Mouse (Mus musculus): ENCODE results near the gene E130309D02Rik. TPM values are rescaled to one million over a fixed set of nuclear protein-coding genes. Genes with fewer than 3 reads are reported as not detected.

The E130309D02Rik gene
- polyA plus RNA-seq, 1 experiment, result 28.2 TPM

- WGBS, result 82% methylated on average over 2 of the region's 2 CpGs
- H3K27ac ChIP-seq (ENCODE audit: insufficient read depth, low read depth, low read length), result no peak overlapping the region
- TF ChIP-seq POLR2A (IDR thresholded peaks at IDR 0.05; ENCODE audit: low read depth, low read length) (no peak), CTCF (IDR thresholded peaks at IDR 0.05; ENCODE audit: extremely low read depth, insufficient read length, insufficient replicate concordance, low read depth, low read length) (no peak)
Measured at GRCm38 (mm10) chr5:143295330-143295729, 19.8 kb downstream of the E130309D02Rik start.

GRCm38 (mm10) chr5:143294862-143295261, 20.3 kb downstream of the E130309D02Rik start:
- TF ChIP-seq POLR2A (IDR thresholded peaks at IDR 0.05; ENCODE audit: low read depth, low read length) (no peak), CTCF (IDR thresholded peaks at IDR 0.05; ENCODE audit: extremely low read depth, insufficient read length, insufficient replicate concordance, low read depth, low read length) (peak; percentile 32; the same call in 1 of the 2 replicates)
- WGBS, result 92% methylated on average over 3 of the region's 3 CpGs
- H3K27ac ChIP-seq (ENCODE audit: insufficient read depth, low read depth, low read length), result no peak overlapping the region
- H3K4me1 ChIP-seq (ENCODE audit: control insufficient read depth, insufficient read depth, insufficient read length, low read length), result no peaks in the 10 kb centered on the region
- peaks cover 15% of the 10 kb centered on the region for H3K27me3 ChIP-seq (ENCODE audit: control insufficient read depth, insufficient read depth, low read length)
- 0 out of 2 replicates have a peak, but pooled peaks cover 1% of the 10 kb centered on the region for H3K36me3 ChIP-seq (ENCODE audit: control insufficient read depth, insufficient read depth, low read length)
- H3K4me3 ChIP-seq (ENCODE audit: low read depth, low read length), result no peak overlapping the region

More at GRCm38 (mm10) chr5:143295330-143295729, 19.8 kb downstream of the E130309D02Rik start:
- Histone ChIP-seq H3K4me3 (ENCODE audit: low read depth, low read length) (no peak overlapping the region), H3K27me3 (ENCODE audit: control insufficient read depth, insufficient read depth, low read length) (peaks cover 15% of the 10 kb centered on the region), H3K36me3 (ENCODE audit: control insufficient read depth, insufficient read depth, low read length) (peaks cover 3% of the 10 kb centered on the region; the same call in 1 of the 2 replicates), H3K4me1 (ENCODE audit: control insufficient read depth, insufficient read depth, insufficient read length, low read length) (no peaks in the 10 kb centered on the region)

GRCm38 (mm10) chr5:143293404-143293803, 21.8 kb downstream of the E130309D02Rik start, which contains the start of gene Zfp853:
Zfp853 (minus strand) TSS chr5:143293623.
- H3K27ac ChIP-seq (ENCODE audit: insufficient read depth, low read depth, low read length), result no peak within 1 kb of the TSS
- no peak for TF ChIP-seq CTCF (IDR thresholded peaks at IDR 0.05; ENCODE audit: extremely low read depth, insufficient read length, insufficient replicate concordance, low read depth, low read length)
- TF ChIP-seq POLR2A (IDR thresholded peaks at IDR 0.05; ENCODE audit: low read depth, low read length), result no peak
- peaks cover 17% of the 10 kb centered on the region for H3K27me3 ChIP-seq (ENCODE audit: control insufficient read depth, insufficient read depth, low read length)
- peak within 1 kb of the TSS; percentile 35; the same call in 1 of the 2 replicates for H3K4me3 ChIP-seq (ENCODE audit: low read depth, low read length)
- 3% methylated on average over 38 of the region's 38 CpGs for WGBS
- H3K36me3 ChIP-seq (ENCODE audit: control insufficient read depth, insufficient read depth, low read length), result no peaks in the 10 kb centered on the region
- 0 out of 2 replicates have a peak, but pooled peaks cover 3% of the 10 kb centered on the region for H3K4me1 ChIP-seq (ENCODE audit: control insufficient read depth, insufficient read depth, insufficient read length, low read length)

- Histone ChIP-seq H3K36me3 (ENCODE audit: control insufficient read depth, insufficient read depth, low read length) (no peaks in the 10 kb centered on the region), H3K27ac (ENCODE audit: insufficient read depth, low read depth, low read length) (no peak overlapping the region), H3K4me1 (ENCODE audit: control insufficient read depth, insufficient read depth, insufficient read length, low read length) (peaks cover 5% of the 10 kb centered on the region), H3K4me3 (ENCODE audit: low read depth, low read length) (no peak overlapping the region), H3K27me3 (ENCODE audit: control insufficient read depth, insufficient read depth, low read length) (peaks cover 22% of the 10 kb centered on the region)
- no peak for TF ChIP-seq CTCF (IDR thresholded peaks at IDR 0.05; ENCODE audit: extremely low read depth, insufficient read length, insufficient replicate concordance, low read depth, low read length)
- TF ChIP-seq POLR2A (IDR thresholded peaks at IDR 0.05; ENCODE audit: low read depth, low read length), result no peak
- WGBS, result 3% methylated on average over 18 of the region's 19 CpGs
Measured at GRCm38 (mm10) chr5:143292879-143293278, 22.3 kb downstream of the E130309D02Rik start.

- no peak for TF ChIP-seq CTCF (IDR thresholded peaks at IDR 0.05; ENCODE audit: extremely low read depth, insufficient read length, insufficient replicate concordance, low read depth, low read length)
- no peak for TF ChIP-seq POLR2A (IDR thresholded peaks at IDR 0.05; ENCODE audit: low read depth, low read length)
- Histone ChIP-seq H3K4me1 (ENCODE audit: control insufficient read depth, insufficient read depth, insufficient read length, low read length) (peaks cover 9% of the 10 kb centered on the region), H3K27ac (ENCODE audit: insufficient read depth, low read depth, low read length) (no peak overlapping the region), H3K4me3 (ENCODE audit: low read depth, low read length) (no peak overlapping the region), H3K36me3 (ENCODE audit: control insufficient read depth, insufficient read depth, low read length) (no peaks in the 10 kb centered on the region), H3K27me3 (ENCODE audit: control insufficient read depth, insufficient read depth, low read length) (peaks cover 32% of the 10 kb centered on the region)
- 76% methylated on average over 9 of the region's 9 CpGs for WGBS
Measured at GRCm38 (mm10) chr5:143289299-143289698, 25.9 kb downstream of the E130309D02Rik start.

- TF ChIP-seq CTCF (IDR thresholded peaks at IDR 0.05; ENCODE audit: extremely low read depth, insufficient read length, insufficient replicate concordance, low read depth, low read length) (no peak), POLR2A (IDR thresholded peaks at IDR 0.05; ENCODE audit: low read depth, low read length) (no peak)
- Histone ChIP-seq H3K27ac (ENCODE audit: insufficient read depth, low read depth, low read length) (no peak overlapping the region), H3K4me1 (ENCODE audit: control insufficient read depth, insufficient read depth, insufficient read length, low read length) (peaks cover 9% of the 10 kb centered on the region), H3K4me3 (ENCODE audit: low read depth, low read length) (peak overlapping the region; percentile 36), H3K27me3 (ENCODE audit: control insufficient read depth, insufficient read depth, low read length) (peaks cover 28% of the 10 kb centered on the region), H3K36me3 (ENCODE audit: control insufficient read depth, insufficient read depth, low read length) (no peaks in the 10 kb centered on the region)
- WGBS, result 11% methylated on average over 9 of the region's 9 CpGs
Measured at GRCm38 (mm10) chr5:143288378-143288911, 26.7 kb downstream of the E130309D02Rik start.

- 3% methylated on average over 48 of the region's 48 CpGs for WGBS
- no peak for TF ChIP-seq POLR2A (IDR thresholded peaks at IDR 0.05; ENCODE audit: low read depth, low read length)
- no peak for TF ChIP-seq CTCF (IDR thresholded peaks at IDR 0.05; ENCODE audit: extremely low read depth, insufficient read length, insufficient replicate concordance, low read depth, low read length)
Measured at GRCm38 (mm10) chr5:143287774-143288328, 27.3 kb downstream of the E130309D02Rik start.

More at GRCm38 (mm10) chr5:143287774-143288328, 27.3 kb downstream of the E130309D02Rik start:
- Histone ChIP-seq H3K4me1 (ENCODE audit: control insufficient read depth, insufficient read depth, insufficient read length, low read length) (peaks cover 9% of the 10 kb centered on the region), H3K27me3 (ENCODE audit: control insufficient read depth, insufficient read depth, low read length) (peaks cover 22% of the 10 kb centered on the region), H3K27ac (ENCODE audit: insufficient read depth, low read depth, low read length) (no peak overlapping the region), H3K36me3 (ENCODE audit: control insufficient read depth, insufficient read depth, low read length) (no peaks in the 10 kb centered on the region), H3K4me3 (ENCODE audit: low read depth, low read length) (peak overlapping the region; percentile 36)
